Mouse (Mus musculus) urinary bladder, adult 2 months (tissue): ENCODE measurements around the gene Cpsf4l. TPM values are rescaled to one million over a fixed set of nuclear protein-coding genes. Genes with fewer than 3 reads are reported as not detected.

Source experiments
- DNase-seq: peaks from one replicate; pipeline ENCODE4 v3.0.0; 2022; ENCODE audit warnings: low spot score
- polyA plus RNA-seq: library from polyadenylated mRNA; depleted of rRNA; stranded (reverse); fragments of >200 nt; gene quantifications from 2 replicates; pipeline ENCODE4 v1.2.3, GENCODE M21; 2012

The Cpsf4l gene
- polyA plus RNA-seq, 1 experiment: 0.44 TPM

- no peak for DNase-seq
Measured at GRCm38 (mm10) chr11:113735151-113735550, 25.3 kb upstream of the Cpsf4l start.

DNA sequence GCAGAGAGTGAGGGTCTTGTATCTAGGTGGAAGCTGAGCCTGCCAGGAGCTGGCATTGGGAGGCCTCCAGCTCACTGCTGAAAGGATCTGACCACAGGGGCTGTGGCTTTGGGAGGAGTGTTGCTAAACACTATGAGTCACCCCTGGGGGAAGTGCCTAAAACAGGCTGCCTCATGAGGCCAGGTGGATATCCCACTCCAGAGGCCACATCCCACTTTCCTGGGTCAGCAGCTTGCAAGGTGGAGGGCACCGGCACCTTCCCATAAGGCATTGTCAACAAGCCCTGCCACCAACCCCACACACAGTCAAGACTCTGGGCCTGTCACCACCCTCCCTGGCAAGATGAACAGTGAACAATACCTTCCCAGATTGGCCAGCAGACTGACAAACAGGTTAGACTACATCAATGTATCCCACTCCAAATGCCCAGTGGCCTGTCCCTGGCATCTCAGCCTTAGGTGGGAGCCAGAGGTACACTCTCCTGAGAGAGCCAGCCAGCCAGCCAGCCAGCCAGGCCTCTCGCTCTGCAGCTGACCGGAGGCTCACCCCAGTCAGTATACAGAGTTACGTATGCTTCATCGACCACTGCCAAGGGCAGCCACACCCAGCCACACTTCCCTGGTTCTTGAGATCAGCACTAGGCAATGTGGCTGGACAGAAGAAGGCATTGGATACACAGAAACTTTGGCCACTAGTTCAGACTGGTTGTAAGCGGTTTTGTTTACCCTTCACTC is 24.0 kb upstream of the Cpsf4l start:
- DNase-seq: peak; percentile 50

- DNase-seq: no peak
Measured at GRCm38 (mm10) chr11:113731945-113732612, 22.3 kb upstream of the Cpsf4l start.

DNA sequence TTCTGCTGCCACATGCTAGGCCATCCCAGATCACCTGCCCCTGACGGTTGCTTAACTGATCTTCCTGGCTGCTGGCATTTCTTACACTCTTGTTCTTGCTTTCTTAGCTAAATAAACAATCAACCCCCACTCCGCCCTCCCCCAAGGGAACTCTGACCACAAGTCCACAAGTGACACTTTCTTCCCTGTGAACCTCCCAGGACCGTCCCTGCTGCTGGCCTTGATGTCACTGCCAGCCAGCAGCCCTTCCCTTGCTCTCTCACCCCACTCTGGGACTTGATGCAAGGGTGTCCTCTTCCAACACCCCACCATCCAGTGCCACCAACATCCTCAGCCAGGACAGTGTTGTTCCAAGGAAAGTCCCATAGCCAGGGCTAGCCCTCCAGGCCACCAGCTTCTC is 21.1 kb upstream of the Cpsf4l start:
- no peak for DNase-seq

DNA sequence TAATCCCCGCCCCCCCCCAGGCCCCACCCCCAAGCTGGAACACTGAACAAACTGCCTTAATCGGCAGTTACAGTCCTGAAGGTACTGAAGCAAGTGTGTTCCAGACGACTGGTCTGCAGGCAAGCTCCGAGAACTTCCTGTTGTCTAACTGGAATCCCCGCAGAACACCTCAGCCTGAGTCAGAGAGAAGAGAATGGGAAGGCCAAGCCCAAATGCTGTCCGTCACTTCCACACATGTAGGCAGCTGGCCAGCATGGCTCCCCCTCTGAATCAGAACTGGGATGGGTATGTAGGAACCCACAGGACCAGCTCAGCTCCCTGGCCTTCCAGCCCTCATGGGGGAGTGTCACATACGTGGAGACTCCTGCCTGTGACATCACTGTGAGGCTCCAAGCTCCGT is 20.1 kb upstream of the Cpsf4l start:
- DNase-seq: no peak

DNA sequence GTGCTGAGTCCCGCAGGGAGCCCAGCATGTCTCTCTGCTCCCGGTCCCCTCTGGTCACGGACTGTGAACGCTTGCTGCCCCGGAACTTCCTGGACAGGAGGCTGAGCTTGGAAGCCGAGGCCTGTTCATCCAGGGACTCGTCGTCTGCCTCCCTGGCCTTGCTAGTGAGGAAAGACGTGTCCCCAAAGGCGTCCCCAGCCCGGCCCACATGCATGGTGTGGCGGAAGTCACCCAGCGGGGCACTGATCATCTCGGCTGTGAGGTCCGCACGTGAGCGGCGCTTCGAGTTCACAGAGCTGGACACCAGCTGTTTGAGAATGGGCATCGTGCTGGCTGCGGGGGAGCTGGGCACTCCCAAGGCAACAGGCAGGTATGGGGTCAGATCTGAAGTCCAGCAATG is 19.4 kb upstream of the Cpsf4l start:
- no peak for DNase-seq

DNA sequence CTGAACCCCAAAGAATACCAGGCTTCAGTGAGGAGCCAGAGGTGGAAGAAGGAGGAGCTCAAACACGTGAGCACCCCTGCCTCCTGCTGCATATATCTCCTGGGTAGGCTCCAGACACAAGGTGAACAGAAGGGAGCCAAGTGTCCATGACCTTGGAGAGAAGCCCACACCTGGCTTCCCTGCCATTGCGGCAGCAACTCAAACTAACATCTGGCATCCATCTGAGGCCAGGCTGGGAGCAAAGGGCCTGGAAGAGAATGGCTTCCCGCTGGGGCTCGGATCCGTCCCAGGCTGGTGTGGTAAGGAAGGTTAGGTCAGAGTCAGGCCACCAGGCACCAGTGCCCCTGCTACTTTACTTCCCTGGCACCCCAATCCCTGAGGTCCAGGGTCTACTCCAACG is 18.2 kb upstream of the Cpsf4l start:
- DNase-seq: no peak

DNA sequence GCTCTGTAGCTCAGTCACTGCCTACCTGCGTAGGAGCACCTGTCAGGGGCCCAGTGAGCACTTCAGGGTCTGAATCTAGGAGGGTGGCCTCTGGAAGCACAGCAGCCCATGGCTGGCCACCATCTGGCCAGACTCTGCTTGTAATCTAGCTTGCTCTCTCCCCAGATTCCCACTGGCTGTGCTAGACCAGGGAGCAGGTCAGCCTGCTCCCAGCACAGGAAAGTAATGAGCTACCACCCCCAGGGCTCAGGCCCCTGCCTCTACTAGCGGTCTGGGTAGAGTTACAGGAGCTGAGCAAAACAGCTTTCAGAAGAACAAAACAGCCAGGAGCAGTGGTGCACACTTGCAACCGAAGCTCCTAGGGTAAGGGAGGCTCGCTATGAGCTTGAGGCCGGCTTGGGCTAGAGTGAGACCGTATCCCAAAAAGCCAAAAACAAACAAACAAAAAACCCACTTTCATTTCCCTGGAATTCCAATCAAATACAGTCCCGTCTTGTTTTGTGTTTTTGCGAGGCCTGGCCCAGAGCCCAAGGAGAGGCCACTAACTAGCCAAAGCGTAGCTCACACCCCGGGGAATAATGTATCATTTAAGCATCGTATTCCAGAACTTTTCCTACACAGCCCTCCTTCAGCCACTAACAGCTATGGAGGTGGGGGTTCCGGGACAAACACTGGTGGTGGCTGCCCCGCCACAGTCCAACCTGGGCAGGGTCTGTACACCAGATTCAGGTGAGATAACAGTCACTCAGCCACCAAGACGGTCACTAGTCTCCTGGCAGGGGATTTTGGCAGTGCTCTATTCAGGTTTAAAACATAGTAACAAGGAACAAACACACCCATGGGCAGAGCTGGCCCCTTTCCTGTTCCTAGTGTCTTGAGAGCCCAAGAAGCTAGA is 17.4 kb upstream of the Cpsf4l start:
- DNase-seq: no peak

DNA sequence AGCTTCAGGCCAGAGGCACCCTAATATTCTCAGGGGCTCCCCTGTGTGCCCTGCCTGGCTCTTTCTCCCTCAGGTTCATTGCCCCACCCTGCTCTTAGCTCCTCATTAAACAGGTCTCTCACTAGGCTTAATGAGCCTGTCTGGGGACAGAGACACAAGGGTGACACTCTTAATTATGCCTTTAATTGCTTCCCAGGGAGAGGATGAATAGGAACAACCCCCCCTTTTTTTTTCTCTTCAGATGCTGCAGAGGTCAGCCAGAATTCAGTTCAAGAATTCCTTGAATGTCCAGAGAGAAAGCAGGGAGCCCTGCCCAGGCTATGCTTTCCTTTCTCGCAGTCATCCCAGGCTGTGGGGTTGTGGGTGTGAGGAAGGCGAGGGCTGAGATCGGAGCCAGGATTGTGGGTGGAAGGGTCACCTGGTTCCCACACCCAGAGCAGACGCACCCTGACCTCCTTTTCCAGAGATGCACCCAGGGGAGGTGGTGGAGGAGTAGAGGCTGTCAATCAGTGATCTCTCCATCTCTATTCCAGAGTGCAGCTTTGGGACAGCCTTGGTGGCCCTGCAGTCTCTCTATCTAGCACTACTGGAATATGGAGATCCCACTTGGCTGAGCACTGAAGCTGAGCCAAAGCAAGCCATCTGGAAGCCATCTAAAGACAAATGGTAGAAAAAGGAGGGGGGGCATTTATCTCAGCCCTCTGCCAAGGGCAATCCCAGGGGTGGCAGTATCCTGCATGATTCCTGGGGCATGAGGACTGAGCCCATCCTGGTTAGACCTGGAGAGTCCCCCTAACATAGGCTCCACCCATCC is 15.6 kb upstream of the Cpsf4l start:
- DNase-seq: no peak

DNA sequence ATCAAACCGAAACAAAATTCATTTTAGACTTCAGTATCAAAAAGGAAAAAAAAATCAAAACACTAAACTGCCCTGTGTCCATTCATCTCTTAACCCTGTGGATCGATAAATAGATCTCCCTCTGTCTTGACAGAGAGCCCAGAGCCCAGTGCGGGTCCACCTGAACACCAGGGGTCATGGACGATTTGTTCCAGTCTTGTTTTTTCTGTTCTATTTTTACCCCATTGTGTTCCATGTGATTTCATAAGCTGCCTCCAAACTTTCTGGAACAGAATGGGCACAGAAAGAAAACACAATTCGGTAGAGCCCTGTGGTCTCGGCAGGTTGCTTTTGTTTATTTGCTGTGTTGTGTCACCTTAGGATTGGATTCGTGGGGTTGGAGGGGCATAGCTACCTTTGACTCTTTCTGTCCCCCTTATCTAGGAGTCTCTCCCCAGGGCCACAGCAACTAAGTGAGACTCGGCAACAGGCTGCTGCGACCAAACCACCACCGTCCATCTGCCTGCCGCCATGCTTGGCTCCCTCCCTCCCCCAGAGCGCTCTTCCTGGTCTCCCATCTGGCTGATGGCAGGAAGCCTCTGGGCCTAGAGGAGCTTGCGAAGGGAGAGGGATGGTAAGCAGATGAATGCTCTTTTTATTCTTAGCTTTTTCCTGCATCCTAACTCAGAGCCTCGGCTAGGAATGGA is 12.7 kb upstream of the Cpsf4l start:
- DNase-seq: no peak

DNA sequence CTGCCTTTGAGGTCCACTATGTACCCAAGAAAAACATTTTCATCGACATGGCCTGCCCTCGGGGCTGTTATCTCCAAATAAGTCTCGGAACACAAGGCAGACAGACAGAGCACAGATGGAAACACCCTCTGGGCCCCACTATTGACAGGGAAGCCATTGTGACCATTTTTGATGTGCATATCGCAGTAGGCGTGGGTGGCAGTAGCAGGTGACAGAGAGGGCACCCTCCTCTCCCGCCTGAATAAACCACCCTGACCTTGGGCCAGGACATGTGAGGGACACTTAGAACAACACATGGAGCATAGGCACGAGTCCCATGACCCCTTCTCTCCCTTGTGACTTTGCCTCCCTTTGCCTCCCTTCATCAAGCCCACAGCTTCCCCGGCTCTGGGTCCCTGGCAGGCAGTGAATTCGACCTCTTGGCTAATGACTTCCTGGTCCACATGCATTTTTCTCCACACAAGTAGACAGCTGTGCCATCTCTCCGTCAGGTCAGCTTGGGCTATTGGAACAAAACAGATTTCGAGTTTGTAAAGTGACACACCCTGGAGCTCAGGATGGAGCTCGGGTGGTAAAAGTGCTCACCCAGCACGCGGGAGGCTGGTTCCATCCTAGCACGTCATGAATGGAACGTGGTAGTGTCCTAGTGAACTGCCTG is 8.1 kb upstream of the Cpsf4l start:
- no peak for DNase-seq

GRCm38 (mm10) chr11:113716132-113716531 is 6.3 kb upstream of the Cpsf4l start:
- DNase-seq: no peak

GRCm38 (mm10) chr11:113715078-113715674 is 5.4 kb upstream of the Cpsf4l start:
- no peak for DNase-seq

GRCm38 (mm10) chr11:113711061-113711460 is 1.2 kb upstream of the Cpsf4l start:
- no peak for DNase-seq

DNA sequence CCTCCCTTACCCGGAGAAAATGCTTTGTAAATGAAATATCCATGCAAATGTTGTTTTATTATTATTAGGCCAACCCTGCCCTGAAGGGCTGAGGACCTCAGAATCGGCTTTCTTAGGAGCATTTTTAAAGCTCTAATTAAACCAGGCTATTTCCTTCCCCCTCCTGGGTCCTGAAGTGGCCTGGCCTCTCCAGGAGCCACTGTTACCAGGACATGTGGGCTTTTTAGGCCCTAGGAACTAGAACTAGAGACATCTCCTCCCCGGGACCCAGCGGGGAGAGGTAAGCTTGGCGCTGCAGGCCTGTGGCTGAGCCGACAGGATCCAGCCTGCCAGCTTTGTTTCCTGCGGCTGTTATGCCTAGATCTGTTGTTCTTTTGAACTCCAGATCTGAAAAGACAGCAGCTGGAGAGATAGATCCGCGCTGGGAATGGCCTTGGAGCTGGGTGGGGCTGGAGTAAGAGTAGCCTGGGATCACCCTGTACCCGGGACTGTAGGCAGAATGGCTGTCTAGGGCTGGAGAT is 500 bp upstream of the Cpsf4l start:
- DNase-seq: no peak

DNA sequence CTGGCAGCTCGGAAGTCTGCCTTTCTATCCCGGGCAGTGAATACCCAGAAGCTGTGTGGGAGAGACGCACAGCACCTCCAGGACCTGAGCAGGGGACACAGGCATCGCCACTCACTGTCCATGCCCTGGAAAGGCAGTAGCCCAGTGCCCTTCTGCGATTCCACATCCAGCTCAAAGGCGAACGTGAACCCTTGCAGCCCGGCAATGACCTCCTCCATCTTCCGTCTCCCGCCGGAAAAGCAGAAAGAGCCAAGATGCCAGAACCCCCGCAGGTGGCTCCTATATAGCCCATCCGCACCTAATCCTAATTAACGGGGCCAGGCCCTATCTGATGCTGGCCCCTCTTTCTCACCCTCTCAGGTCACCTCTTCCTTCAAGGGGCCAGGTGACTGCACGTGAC is 545 bp downstream of the Cpsf4l start:
- no peak for DNase-seq

- peak; percentile 56 for DNase-seq
Measured at GRCm38 (mm10) chr11:113708629-113709213, 1.1 kb downstream of the Cpsf4l start.

DNA sequence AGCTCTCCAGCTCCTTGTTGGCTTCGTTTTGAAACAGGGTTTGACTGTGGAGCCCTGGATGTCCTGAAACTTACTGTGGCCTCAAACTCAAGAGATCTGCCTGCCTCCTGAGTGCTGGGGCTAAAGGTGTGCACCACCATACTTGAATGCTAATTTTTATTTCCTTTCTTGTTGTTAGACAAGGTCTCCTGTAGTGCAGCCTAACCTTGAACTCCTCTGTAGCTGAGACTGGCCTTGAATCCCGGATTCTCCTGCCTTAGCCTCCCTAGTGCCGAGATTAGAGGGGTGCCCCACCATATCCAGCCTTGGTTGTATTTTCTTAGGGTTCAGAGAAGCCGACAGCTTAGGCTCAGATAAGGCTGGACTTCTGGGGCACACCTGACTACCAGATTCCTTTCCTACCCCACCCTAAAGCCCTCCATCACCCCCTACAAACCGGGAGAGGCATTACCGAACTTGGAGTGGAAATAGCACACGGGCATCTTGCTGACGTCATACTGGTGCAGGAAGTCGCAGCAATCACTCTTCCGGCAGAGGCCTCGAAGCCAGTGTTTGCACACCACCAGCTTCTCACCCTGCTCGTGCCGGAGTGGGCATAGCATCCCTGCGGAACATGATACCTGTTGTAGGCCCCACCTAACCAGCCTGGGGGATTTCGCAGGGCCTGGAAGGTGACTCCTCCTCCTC is 3.7 kb downstream of the Cpsf4l start:
- no peak for DNase-seq

- peak; percentile 63 for DNase-seq
Measured at GRCm38 (mm10) chr11:113703758-113704157, 6.1 kb downstream of the Cpsf4l start.
